Mouse (Mus musculus): Measurements from ENCODE around the gene Palm3.

DNA sequence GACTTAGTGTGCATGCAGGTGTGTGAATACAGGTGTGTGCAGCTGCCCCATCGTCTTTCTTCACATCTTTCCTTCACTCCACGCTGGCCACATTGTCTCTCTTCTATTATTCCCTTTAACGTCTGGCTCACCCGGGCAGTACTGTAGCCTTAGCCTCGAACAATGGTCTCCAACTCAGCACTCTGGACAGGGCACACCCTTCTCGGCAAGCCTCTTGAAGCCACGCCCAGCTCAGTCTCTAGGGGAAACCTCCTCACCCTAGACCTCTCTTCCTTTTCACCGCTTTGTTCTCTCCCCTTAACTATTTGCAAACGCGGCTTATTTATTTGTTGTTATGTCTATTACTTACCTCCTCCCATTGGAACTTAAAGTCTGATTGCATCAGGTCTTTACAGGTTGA lies 6.2 kb downstream of the Palm3 start:
- TF ChIP-seq POLR2A (IDR thresholded peaks at IDR 0.05; ENCODE audit: borderline replicate concordance, control insufficient read depth, low read depth, low read length) (no peak), CTCF (IDR thresholded peaks at IDR 0.05; ENCODE audit: control insufficient read depth, insufficient read depth, low read length) (no peak)

Measured in bone marrow, adult 2 months (tissue).